8 mouse cellular contexts compared by ENCODE assay signal in the genomic region with DNA sequence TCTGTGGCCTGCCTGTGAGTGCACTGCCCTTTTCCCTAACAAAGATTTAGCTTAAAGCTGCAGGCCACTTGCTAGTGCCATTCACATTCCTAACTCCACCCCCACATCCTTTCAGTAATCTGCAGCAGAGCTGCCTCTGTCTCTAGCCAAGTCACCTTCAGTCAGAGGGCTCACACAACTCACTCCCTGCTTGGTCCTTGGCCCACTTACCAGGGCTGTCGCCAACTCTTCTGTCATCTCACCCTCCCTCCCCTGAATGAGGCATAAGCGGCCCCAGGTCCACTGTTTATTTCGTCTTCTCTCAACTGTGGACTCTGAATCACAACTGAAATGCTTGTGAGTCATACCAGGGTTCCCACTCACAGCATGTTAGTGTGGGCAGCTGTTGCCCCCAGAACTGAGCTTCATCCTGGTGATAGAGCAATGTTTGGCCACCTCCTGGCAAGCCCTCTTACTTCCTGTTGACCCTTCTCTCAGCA.
A peak's percentile ranks its signal among the peaks of the same experiment; 100 is the strongest.
DNase-seq lines count a peak whose midpoint lies in the region; ATAC-seq and TF ChIP-seq lines count a peak whose summit lies in the region.

No protein-coding gene starts in this region.

- H3K4me1 ChIP-seq in liver, postnatal 0 days (ENCODE audit: insufficient read depth): no peaks in the 10 kb centered on the region
- H3K4me1 ChIP-seq in liver, embryonic 12.5 days: 0 out of 2 replicates have a peak, but pooled peaks cover 3% of the 10 kb centered on the region

- H3K36me3 ChIP-seq in liver, postnatal 0 days (replicated peaks; ENCODE audit: insufficient read depth, low read length): no peaks in the 10 kb centered on the region
- H3K36me3 ChIP-seq in liver, embryonic 12.5 days: no peaks in the 10 kb centered on the region

- intact Hi-C loops in gastrocnemius, postnatal 14 days (cut with DNase I; ENCODE audit: low total_unique reads): no loop called here

- H3K27me3 ChIP-seq in liver, postnatal 0 days (ENCODE audit: insufficient read depth, low read length): no peaks in the 10 kb centered on the region
- H3K27me3 ChIP-seq in liver, embryonic 12.5 days (replicated peaks): no peaks in the 10 kb centered on the region

- H3K9ac ChIP-seq in liver, postnatal 0 days (replicated peaks): no peak overlapping the region
- no peak overlapping the region for H3K9ac ChIP-seq in liver, embryonic 12.5 days

- no peak for TF ChIP-seq EP300 in liver, postnatal 0 days (IDR thresholded peaks at IDR 0.05; ENCODE audit: low read depth)

- ATAC-seq in liver, postnatal 0 days: peak; percentile 13; the same call in 1 of the 2 replicates
- ATAC-seq in liver, embryonic 12.5 days: no peak

- H3K9me3 ChIP-seq in liver, postnatal 0 days (ENCODE audit: low read length): no peaks in the 10 kb centered on the region
- H3K9me3 ChIP-seq in liver, embryonic 12.5 days (replicated peaks): no peaks in the 10 kb centered on the region

- H3K27ac ChIP-seq in liver, postnatal 0 days (ENCODE audit: low read depth): no peak overlapping the region
- H3K27ac ChIP-seq in liver, embryonic 12.5 days: no peak overlapping the region

- DNase-seq in liver, postnatal 0 days: no peak
- peak; percentile 82 to 87 for DNase-seq in adrenal gland, postnatal 36 days
- DNase-seq in gastrocnemius, postnatal 14 days: peak; percentile 58
- DNase-seq in kidney, adult 9 months: peak; percentile 28
- peak; percentile 48 for DNase-seq in lung, postnatal 14 days
- no peak for DNase-seq in retina, embryonic 14.5 days (ENCODE audit: low spot score)
- no peak for DNase-seq in spleen, postnatal 14 days (ENCODE audit: low spot score in 2 of 2)

- 48% methylated on average over 3 of the region's 3 CpGs for WGBS in liver, postnatal 0 days (ENCODE audit: insufficient replicate concordance)
- WGBS in liver, embryonic 12.5 days (ENCODE audit: insufficient replicate concordance): 42% methylated on average over 3 of the region's 3 CpGs

- TF ChIP-seq CTCF in liver, postnatal 0 days (IDR thresholded peaks at IDR 0.05; ENCODE audit: low read depth): no peak

- no peak overlapping the region for H3K4me3 ChIP-seq in liver, postnatal 0 days (ENCODE audit: low read depth, low read length)
- H3K4me3 ChIP-seq in liver, embryonic 12.5 days: no peak overlapping the region

- no peak overlapping the region for H3K4me2 ChIP-seq in liver, postnatal 0 days (ENCODE audit: low read depth, low read length)
- no peak overlapping the region for H3K4me2 ChIP-seq in liver, embryonic 12.5 days

Comparison
In these comparisons a context has a peak if more than half of its experiments do, and no peak if none do; other contexts are left out.
1. DNase-seq: peak in adrenal gland, postnatal 36 days (2 of 2), gastrocnemius, postnatal 14 days (single experiment), kidney, adult 9 months (single experiment) and lung, postnatal 14 days (single experiment); none in liver, postnatal 0 days (single experiment), retina, embryonic 14.5 days (single experiment) and spleen, postnatal 14 days (0 of 2).